Mouse (Mus musculus): ENCODE measurements around the gene Tardbp. TPM values are rescaled to one million over a fixed set of nuclear protein-coding genes. Genes with fewer than 3 reads are reported as not detected.

Gene Tardbp
- polyA plus RNA-seq, 1 experiment from 2014 or later, result 302 TPM

DNA sequence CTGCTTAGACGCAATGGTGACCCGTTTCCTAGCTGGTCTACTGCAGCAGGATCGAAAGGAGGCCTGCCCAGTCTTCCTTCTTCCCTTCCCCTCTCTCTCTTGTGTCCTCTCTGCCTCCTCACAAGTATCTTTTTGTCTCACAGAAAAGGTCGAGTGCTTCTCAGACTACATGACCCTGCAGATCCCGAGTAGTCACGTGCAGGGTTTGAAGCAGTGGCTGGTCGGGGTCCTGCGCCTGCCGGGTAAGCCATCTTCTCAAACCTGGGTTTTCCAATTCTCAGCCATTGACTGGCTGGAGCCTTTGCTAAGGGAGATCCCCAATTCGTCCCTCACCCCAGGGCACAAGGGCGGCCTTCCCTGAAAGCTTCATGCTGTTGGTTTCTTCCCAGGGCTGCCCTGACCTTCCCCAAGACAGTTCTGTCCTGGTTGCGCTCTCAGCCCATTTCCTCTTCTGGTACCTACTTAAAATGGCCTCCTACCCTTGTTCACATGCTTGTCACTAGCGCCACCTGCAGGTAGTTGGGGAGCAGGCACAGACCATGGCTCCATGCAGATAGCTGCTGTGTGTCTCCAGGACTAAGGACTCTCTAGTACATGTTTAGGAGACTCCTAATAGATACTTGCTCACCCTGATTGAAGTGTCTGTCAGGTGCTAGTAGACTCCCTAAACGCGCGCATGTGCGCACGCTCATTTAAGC lies 28.0 kb upstream of the Tardbp start:
- Histone ChIP-seq H3K4me1 (replicated peaks) (peaks cover 8% of the 10 kb centered on the region), H3K9me3 (peaks cover 7% of the 10 kb centered on the region), H3K27ac (no peak overlapping the region), H3K27me3 (ENCODE audit: insufficient read depth, poor library complexity, severe bottlenecking) (peaks cover 4% of the 10 kb centered on the region; the same call in 1 of the 2 replicates), H3K36me3 (no peaks in the 10 kb centered on the region), H3K4me3 (no peak overlapping the region)
- peak; percentile 32 for DNase-seq (ENCODE audit: low spot score)
- 87% methylated on average over 18 of the region's 18 CpGs for WGBS

GRCm38 (mm10) chr4:148651045-148651444 lies 24.2 kb upstream of the Tardbp start:
- Histone ChIP-seq H3K27me3 (ENCODE audit: insufficient read depth, poor library complexity, severe bottlenecking) (no peaks in the 10 kb centered on the region; the same call in 1 of the 2 replicates), H3K36me3 (no peaks in the 10 kb centered on the region), H3K9me3 (peaks cover 7% of the 10 kb centered on the region), H3K4me3 (no peak overlapping the region), H3K4me1 (replicated peaks) (peaks cover 4% of the 10 kb centered on the region; the same call in 1 of the 2 replicates), H3K27ac (no peak overlapping the region)
- 60% methylated on average over 9 of the region's 9 CpGs for WGBS
- DNase-seq (ENCODE audit: low spot score), result peak; percentile 43

DNA sequence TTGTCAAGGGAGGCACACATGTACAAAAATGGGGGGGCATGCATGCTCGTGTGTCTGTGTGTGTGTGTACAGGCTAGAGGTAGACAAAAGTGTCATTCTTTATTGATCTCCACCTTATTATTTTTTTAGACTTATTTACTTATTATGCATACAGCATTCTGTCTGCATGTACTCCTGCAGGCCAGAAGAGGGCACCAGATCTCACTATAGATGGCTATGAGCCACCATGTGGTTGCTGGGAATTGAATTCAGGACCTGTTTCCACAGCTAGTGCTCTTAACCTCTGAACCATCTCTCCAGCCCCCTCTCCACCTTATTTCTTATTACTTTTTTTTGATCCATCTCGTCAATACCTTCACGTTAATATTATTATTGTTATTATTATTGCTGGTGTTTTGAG lies 22.5 kb upstream of the Tardbp start:
- DNase-seq (ENCODE audit: low spot score), result no peak
- Histone ChIP-seq H3K9me3 (peaks cover 7% of the 10 kb centered on the region), H3K27me3 (ENCODE audit: insufficient read depth, poor library complexity, severe bottlenecking) (no peaks in the 10 kb centered on the region), H3K4me3 (no peak overlapping the region), H3K27ac (no peak overlapping the region), H3K36me3 (no peaks in the 10 kb centered on the region), H3K4me1 (replicated peaks) (peaks cover 5% of the 10 kb centered on the region)
- WGBS, result 67% methylated on average over 3 of the region's 3 CpGs

DNA sequence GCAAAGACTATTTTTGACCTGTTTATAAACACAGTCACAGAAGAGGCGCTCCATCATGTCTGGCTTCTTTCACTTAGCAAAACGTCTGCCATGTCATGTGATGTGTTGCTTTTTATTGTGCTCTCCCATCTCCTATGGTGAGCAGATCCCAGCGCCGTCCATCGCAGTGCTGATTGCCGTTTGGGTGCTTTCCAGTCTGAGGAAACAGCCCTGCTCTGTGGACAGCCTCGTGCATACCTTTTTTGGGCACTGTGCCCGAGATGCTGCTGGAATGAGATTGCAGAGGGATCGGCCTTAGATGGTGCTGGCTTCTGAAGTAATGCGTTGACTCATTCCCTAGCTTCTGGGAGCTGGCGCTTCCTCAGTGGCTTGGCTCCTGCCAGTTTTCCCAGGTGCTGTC lies 19.8 kb upstream of the Tardbp start:
- peaks cover 14% of the 10 kb centered on the region for H3K4me1 ChIP-seq (replicated peaks)
- 75% methylated on average over 11 of the region's 11 CpGs for WGBS
- H3K4me3 ChIP-seq, result no peak overlapping the region
- no peak for DNase-seq (ENCODE audit: low spot score)
- H3K27me3 ChIP-seq (ENCODE audit: insufficient read depth, poor library complexity, severe bottlenecking), result no peaks in the 10 kb centered on the region
- H3K27ac ChIP-seq, result no peak overlapping the region
- no peaks in the 10 kb centered on the region for H3K9me3 ChIP-seq
- H3K36me3 ChIP-seq, result no peaks in the 10 kb centered on the region

- H3K4me1 ChIP-seq (replicated peaks), result peaks cover 10% of the 10 kb centered on the region
- no peaks in the 10 kb centered on the region for H3K9me3 ChIP-seq
- no peak overlapping the region for H3K4me3 ChIP-seq
- no peaks in the 10 kb centered on the region for H3K27me3 ChIP-seq (ENCODE audit: insufficient read depth, poor library complexity, severe bottlenecking)
- no peak for DNase-seq (ENCODE audit: low spot score)
- H3K27ac ChIP-seq, result no peak overlapping the region
- WGBS, result 91% methylated on average over 6 of the region's 6 CpGs
- H3K36me3 ChIP-seq, result no peaks in the 10 kb centered on the region
These were observed 18.1 kb upstream of the Tardbp start for GRCm38 (mm10) chr4:148644926-148645325.

- Histone ChIP-seq H3K27ac (no peak overlapping the region), H3K36me3 (no peaks in the 10 kb centered on the region), H3K4me3 (peak overlapping the region; percentile 29), H3K9me3 (no peaks in the 10 kb centered on the region), H3K27me3 (ENCODE audit: insufficient read depth, poor library complexity, severe bottlenecking) (no peaks in the 10 kb centered on the region), H3K4me1 (replicated peaks) (peaks cover 10% of the 10 kb centered on the region)
- 7% methylated on average over 9 of the region's 9 CpGs for WGBS
- peak; percentile 66 for DNase-seq (ENCODE audit: low spot score)
These were observed 17.3 kb upstream of the Tardbp start for GRCm38 (mm10) chr4:148644157-148644511.

GRCm38 (mm10) chr4:148643291-148644156 lies 16.7 kb upstream of the Tardbp start, which contains the start of gene Gm572:
Gm572 (plus strand) TSS chr4:148643317.
- Histone ChIP-seq H3K27ac (no peak within 1 kb of the TSS), H3K27me3 (ENCODE audit: insufficient read depth, poor library complexity, severe bottlenecking) (no peaks in the 10 kb centered on the region), H3K4me3 (peak within 1 kb of the TSS; percentile 29), H3K4me1 (replicated peaks) (peaks cover 10% of the 10 kb centered on the region), H3K9me3 (no peaks in the 10 kb centered on the region), H3K36me3 (no peaks in the 10 kb centered on the region)
- WGBS, result 66% methylated on average over 15 of the region's 15 CpGs
- no peak for DNase-seq (ENCODE audit: low spot score)

GRCm38 (mm10) chr4:148641121-148641520 lies 14.3 kb upstream of the Tardbp start:
- Histone ChIP-seq H3K27me3 (ENCODE audit: insufficient read depth, poor library complexity, severe bottlenecking) (no peaks in the 10 kb centered on the region), H3K36me3 (no peaks in the 10 kb centered on the region), H3K9me3 (no peaks in the 10 kb centered on the region), H3K4me3 (no peak overlapping the region), H3K27ac (no peak overlapping the region), H3K4me1 (replicated peaks) (peaks cover 10% of the 10 kb centered on the region)
- no peak for DNase-seq (ENCODE audit: low spot score)
- 86% methylated on average over 5 of the region's 5 CpGs for WGBS

GRCm38 (mm10) chr4:148639455-148639854 lies 12.6 kb upstream of the Tardbp start:
- Histone ChIP-seq H3K27me3 (ENCODE audit: insufficient read depth, poor library complexity, severe bottlenecking) (no peaks in the 10 kb centered on the region), H3K27ac (no peak overlapping the region), H3K4me1 (replicated peaks) (peaks cover 10% of the 10 kb centered on the region), H3K9me3 (no peaks in the 10 kb centered on the region), H3K4me3 (no peak overlapping the region), H3K36me3 (no peaks in the 10 kb centered on the region)
- 85% methylated on average over 2 of the region's 2 CpGs for WGBS
- no peak for DNase-seq (ENCODE audit: low spot score)

DNA sequence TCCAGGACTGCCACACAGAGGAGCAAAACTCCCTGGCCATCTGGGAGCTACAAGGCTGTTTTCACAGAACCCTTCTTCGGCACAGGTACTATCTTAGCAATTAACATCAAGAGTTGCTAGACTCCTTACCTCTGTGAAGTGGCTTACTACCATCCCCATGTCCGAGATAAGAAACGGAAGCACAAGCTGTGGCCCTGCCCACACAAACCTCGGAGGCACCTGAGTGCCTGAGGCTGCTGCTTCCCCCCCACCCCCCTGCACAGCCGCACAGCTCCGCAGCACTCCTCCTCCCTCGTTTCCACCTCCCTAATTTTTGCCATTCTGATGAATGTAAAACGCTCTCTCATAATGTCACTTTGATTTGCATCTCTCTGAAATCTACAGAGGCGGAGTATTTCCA lies 11.5 kb upstream of the Tardbp start:
- no peak overlapping the region for H3K27ac ChIP-seq
- no peak overlapping the region for H3K4me3 ChIP-seq
- H3K36me3 ChIP-seq, result no peaks in the 10 kb centered on the region
- no peaks in the 10 kb centered on the region for H3K27me3 ChIP-seq (ENCODE audit: insufficient read depth, poor library complexity, severe bottlenecking)
- WGBS, result 64% methylated on average over 9 of the region's 9 CpGs
- H3K4me1 ChIP-seq (replicated peaks), result no peaks in the 10 kb centered on the region
- no peaks in the 10 kb centered on the region for H3K9me3 ChIP-seq
- DNase-seq (ENCODE audit: low spot score), result no peak

GRCm38 (mm10) chr4:148635309-148635708 lies 8.5 kb upstream of the Tardbp start:
- DNase-seq (ENCODE audit: low spot score), result no peak
- H3K4me3 ChIP-seq, result no peak overlapping the region
- no peak overlapping the region for H3K27ac ChIP-seq
- H3K4me1 ChIP-seq (replicated peaks), result no peaks in the 10 kb centered on the region
- H3K36me3 ChIP-seq, result no peaks in the 10 kb centered on the region
- WGBS, result 87% methylated on average over 2 of the region's 2 CpGs
- H3K9me3 ChIP-seq, result no peaks in the 10 kb centered on the region
- no peaks in the 10 kb centered on the region for H3K27me3 ChIP-seq (ENCODE audit: insufficient read depth, poor library complexity, severe bottlenecking)

- Histone ChIP-seq H3K27ac (no peak overlapping the region), H3K9me3 (no peaks in the 10 kb centered on the region), H3K36me3 (no peaks in the 10 kb centered on the region), H3K4me3 (no peak overlapping the region), H3K4me1 (replicated peaks) (no peaks in the 10 kb centered on the region), H3K27me3 (ENCODE audit: insufficient read depth, poor library complexity, severe bottlenecking) (no peaks in the 10 kb centered on the region)
- no peak for DNase-seq (ENCODE audit: low spot score)
- 85% methylated on average over 2 of the region's 2 CpGs for WGBS
These were observed 6.7 kb upstream of the Tardbp start for GRCm38 (mm10) chr4:148633395-148634061.

Data from hindbrain, embryonic 10.5 days (tissue).